Mouse (Mus musculus) CH12.LX (cell line): ENCODE data around the gene Rin3.

Experiments used
- CHD2 ChIP-seq: IDR thresholded peaks from 2 replicates; pipeline ENCODE4 v1.6.1; 2011; ENCODE audit warnings: low read length, improper control_type of control experiment
- CTCF ChIP-seq, 2 experiments: IDR thresholded peaks in 1 of 2; conservative IDR thresholded peaks in 1 of 2; 2 replicates each; pipeline ENCODE4 v1.5.1; 2011 to 2012; ENCODE audit warnings: low read depth in 2 of 2, low read length in 2 of 2, improper control_type of control experiment in 1 of 2, inconsistent platforms in 1 of 2, mild to moderate bottlenecking in 1 of 2, moderate library complexity in 1 of 2
- E2F4 ChIP-seq: IDR thresholded peaks from 2 replicates; pipeline ENCODE4 v1.6.1; 2011; ENCODE audit warnings: low read depth, low read length, improper control_type of control experiment; ENCODE audit not compliant: insufficient replicate concordance
- IRF4 ChIP-seq: IDR thresholded peaks from 2 replicates; pipeline ENCODE4 v1.6.1; 2014; ENCODE audit warnings: low read depth, mild to moderate bottlenecking, inconsistent platforms, low read length, improper control_type of control experiment
- JUND ChIP-seq: conservative IDR thresholded peaks from 2 replicates; pipeline ENCODE4 v1.6.1; 2011; ENCODE audit warnings: low read depth, low read length, improper control_type of control experiment
- POLR2A ChIP-seq: IDR thresholded peaks from 2 replicates; pipeline ENCODE4 v1.6.1; 2011; ENCODE audit warnings: low read depth, mild to moderate bottlenecking, improper control_type of control experiment, low read length
- UBTF ChIP-seq: IDR thresholded peaks from 2 replicates; pipeline ENCODE4 v1.6.1; 2012; ENCODE audit warnings: low read depth, mild to moderate bottlenecking, inconsistent platforms, low read length, improper control_type of control experiment, moderate library complexity

GRCm38 (mm10) chr12:102302831-102303351 is 20.0 kb downstream of the Rin3 start:
- TF ChIP-seq IRF4 (no peak), JUND (no peak), E2F4 (no peak), UBTF (no peak), CTCF (conservative IDR thresholded peaks at IDR 0.05 in 1 of 2, IDR thresholded peaks at IDR 0.05 in 1 of 2; ENCODE audit: low read depth in 2 of 2, low read length in 2 of 2) (no peak), POLR2A (no peak), CHD2 (no peak)
